Mouse (Mus musculus): Measurements from ENCODE around the gene Mpc1. TPM values are rescaled to one million over a fixed set of nuclear protein-coding genes. Genes with fewer than 3 reads are reported as not detected.
A peak's percentile ranks its signal among the peaks of the same experiment; 100 is the strongest.
"Not testable (repeated sequence)": the region's sequence is repeated elsewhere in the genome, so short reads cannot be mapped to it uniquely, and the experiment has no call there.

Mpc1 gene
- polyA plus RNA-seq, 1 experiment from 2014 or later: 77.0 TPM

GRCm38 (mm10) chr17:8254268-8254667 is 28.4 kb upstream of the Mpc1 start:
- Histone ChIP-seq H3K4me1 (no peaks in the 10 kb centered on the region), H3K4me3 (no peak overlapping the region), H3K9me3 (replicated peaks) (no peaks in the 10 kb centered on the region), H3K27me3 (ENCODE audit: low read depth, poor library complexity, severe bottlenecking) (no peaks in the 10 kb centered on the region), H3K36me3 (no peaks in the 10 kb centered on the region), H3K27ac (replicated peaks) (no peak overlapping the region)
- DNase-seq (ENCODE audit: low spot score): no peak

- 75% methylated on average over 3 of the region's 3 CpGs for WGBS
- no peak for DNase-seq (ENCODE audit: low spot score)
- Histone ChIP-seq H3K36me3 (no peaks in the 10 kb centered on the region), H3K9me3 (replicated peaks) (no peaks in the 10 kb centered on the region), H3K4me1 (no peaks in the 10 kb centered on the region), H3K4me3 (no peak overlapping the region), H3K27me3 (ENCODE audit: low read depth, poor library complexity, severe bottlenecking) (no peaks in the 10 kb centered on the region), H3K27ac (replicated peaks) (no peak overlapping the region)
Measured at GRCm38 (mm10) chr17:8254914-8255313, 27.8 kb upstream of the Mpc1 start.

- no peaks in the 10 kb centered on the region for H3K9me3 ChIP-seq (replicated peaks)
- 84% methylated on average over 6 of the region's 6 CpGs for WGBS
- no peak overlapping the region for H3K4me3 ChIP-seq
- DNase-seq (ENCODE audit: low spot score): no peak
- no peaks in the 10 kb centered on the region for H3K36me3 ChIP-seq
- no peaks in the 10 kb centered on the region for H3K27me3 ChIP-seq (ENCODE audit: low read depth, poor library complexity, severe bottlenecking)
- no peak overlapping the region for H3K27ac ChIP-seq (replicated peaks)
- no peaks in the 10 kb centered on the region for H3K4me1 ChIP-seq
Measured at GRCm38 (mm10) chr17:8255583-8255982, 27.1 kb upstream of the Mpc1 start.

- Histone ChIP-seq H3K4me3 (no peak overlapping the region), H3K9me3 (replicated peaks) (no peaks in the 10 kb centered on the region), H3K27ac (replicated peaks) (no peak overlapping the region), H3K27me3 (ENCODE audit: low read depth, poor library complexity, severe bottlenecking) (no peaks in the 10 kb centered on the region), H3K4me1 (no peaks in the 10 kb centered on the region), H3K36me3 (no peaks in the 10 kb centered on the region)
- whole genome bisulfite sequencing: 80% methylated on average over 8 of the region's 8 CpGs
- no peak for DNase-seq (ENCODE audit: low spot score)
Measured at GRCm38 (mm10) chr17:8256982-8257381, 25.7 kb upstream of the Mpc1 start.

GRCm38 (mm10) chr17:8264638-8265037 is 18.1 kb upstream of the Mpc1 start:
- not testable (repeated sequence) for H3K36me3 ChIP-seq; H3K27me3 ChIP-seq (ENCODE audit: low read depth, poor library complexity, severe bottlenecking); H3K4me1 ChIP-seq; H3K27ac ChIP-seq (replicated peaks); H3K4me3 ChIP-seq; H3K9me3 ChIP-seq (replicated peaks)
- DNase-seq (ENCODE audit: low spot score): peak; percentile 31
- 11% methylated on average over 7 of the region's 7 CpGs for WGBS

- H3K4me1 ChIP-seq: no peaks in the 10 kb centered on the region
- H3K9me3 ChIP-seq (replicated peaks): no peaks in the 10 kb centered on the region
- WGBS: 61% methylated on average over 6 of the region's 6 CpGs
- H3K27me3 ChIP-seq (ENCODE audit: low read depth, poor library complexity, severe bottlenecking): 0 out of 2 replicates have a peak, but pooled peaks cover 10% of the 10 kb centered on the region
- H3K4me3 ChIP-seq: no peak overlapping the region
- H3K27ac ChIP-seq (replicated peaks): no peak overlapping the region
- H3K36me3 ChIP-seq: no peaks in the 10 kb centered on the region
- DNase-seq (ENCODE audit: low spot score): no peak
Measured at GRCm38 (mm10) chr17:8272054-8272749, 10.5 kb upstream of the Mpc1 start.

- Histone ChIP-seq H3K27me3 (ENCODE audit: low read depth, poor library complexity, severe bottlenecking) (0 out of 2 replicates have a peak, but pooled peaks cover 10% of the 10 kb centered on the region), H3K4me1 (no peaks in the 10 kb centered on the region), H3K36me3 (no peaks in the 10 kb centered on the region), H3K27ac (replicated peaks) (no peak overlapping the region), H3K4me3 (no peak overlapping the region), H3K9me3 (replicated peaks) (no peaks in the 10 kb centered on the region)
- DNase-seq (ENCODE audit: low spot score): no peak
- 79% methylated on average over 6 of the region's 6 CpGs for WGBS
Measured at GRCm38 (mm10) chr17:8272951-8273350, 9.8 kb upstream of the Mpc1 start.

GRCm38 (mm10) chr17:8276071-8276470 is 6.6 kb upstream of the Mpc1 start:
- no peak for DNase-seq (ENCODE audit: low spot score)
- Histone ChIP-seq H3K4me1 (no peaks in the 10 kb centered on the region), H3K9me3 (replicated peaks) (no peaks in the 10 kb centered on the region), H3K4me3 (no peak overlapping the region), H3K36me3 (no peaks in the 10 kb centered on the region), H3K27me3 (ENCODE audit: low read depth, poor library complexity, severe bottlenecking) (0 out of 2 replicates have a peak, but pooled peaks cover 10% of the 10 kb centered on the region), H3K27ac (replicated peaks) (no peak overlapping the region)
- WGBS: 71% methylated on average over 4 of the region's 4 CpGs

GRCm38 (mm10) chr17:8276680-8277079 is 6.0 kb upstream of the Mpc1 start:
- 0 out of 2 replicates have a peak, but pooled peaks cover 10% of the 10 kb centered on the region for H3K27me3 ChIP-seq (ENCODE audit: low read depth, poor library complexity, severe bottlenecking)
- no peak overlapping the region for H3K27ac ChIP-seq (replicated peaks)
- H3K36me3 ChIP-seq: no peaks in the 10 kb centered on the region
- no peak for DNase-seq (ENCODE audit: low spot score)
- H3K4me1 ChIP-seq: no peaks in the 10 kb centered on the region
- no peaks in the 10 kb centered on the region for H3K9me3 ChIP-seq (replicated peaks)
- H3K4me3 ChIP-seq: no peak overlapping the region
- 82% methylated on average over 7 of the region's 7 CpGs for WGBS

- Histone ChIP-seq H3K27me3 (ENCODE audit: low read depth, poor library complexity, severe bottlenecking) (0 out of 2 replicates have a peak, but pooled peaks cover 10% of the 10 kb centered on the region), H3K36me3 (no peaks in the 10 kb centered on the region), H3K9me3 (replicated peaks) (no peaks in the 10 kb centered on the region), H3K4me1 (no peaks in the 10 kb centered on the region), H3K4me3 (no peak overlapping the region), H3K27ac (replicated peaks) (no peak overlapping the region)
- 86% methylated on average over 3 of the region's 3 CpGs for WGBS
- DNase-seq (ENCODE audit: low spot score): no peak
Measured at GRCm38 (mm10) chr17:8277266-8277665, 5.4 kb upstream of the Mpc1 start.

- Histone ChIP-seq H3K4me1 (peaks cover 10% of the 10 kb centered on the region), H3K4me3 (no peak overlapping the region), H3K9me3 (replicated peaks) (no peaks in the 10 kb centered on the region), H3K27ac (replicated peaks) (no peak overlapping the region), H3K27me3 (ENCODE audit: low read depth, poor library complexity, severe bottlenecking) (0 out of 2 replicates have a peak, but pooled peaks cover 10% of the 10 kb centered on the region), H3K36me3 (no peaks in the 10 kb centered on the region)
- WGBS: 69% methylated on average over 3 of the region's 3 CpGs
- DNase-seq (ENCODE audit: low spot score): no peak
Measured at GRCm38 (mm10) chr17:8278356-8278755, 4.3 kb upstream of the Mpc1 start.

- peak overlapping the region; percentile 87 for H3K4me3 ChIP-seq
- H3K27me3 ChIP-seq (ENCODE audit: low read depth, poor library complexity, severe bottlenecking): peaks cover 21% of the 10 kb centered on the region
- H3K36me3 ChIP-seq: no peaks in the 10 kb centered on the region
- H3K4me1 ChIP-seq: peaks cover 26% of the 10 kb centered on the region
- DNase-seq (ENCODE audit: low spot score): peak; percentile 95
- H3K9me3 ChIP-seq (replicated peaks): no peaks in the 10 kb centered on the region
- H3K27ac ChIP-seq (replicated peaks): peak overlapping the region; percentile 92
- under 1% methylated on average over 77 of the region's 77 CpGs for WGBS
Measured at GRCm38 (mm10) chr17:8283526-8284253, 986 bp downstream of the Mpc1 start.

- Histone ChIP-seq H3K4me3 (peak overlapping the region; percentile 87), H3K27ac (replicated peaks) (peak overlapping the region; percentile 92), H3K9me3 (replicated peaks) (no peaks in the 10 kb centered on the region), H3K36me3 (no peaks in the 10 kb centered on the region), H3K4me1 (peaks cover 26% of the 10 kb centered on the region), H3K27me3 (ENCODE audit: low read depth, poor library complexity, severe bottlenecking) (peaks cover 21% of the 10 kb centered on the region)
- WGBS: 1% methylated on average over 32 of the region's 32 CpGs
- DNase-seq (ENCODE audit: low spot score): peak; percentile 26
Measured at GRCm38 (mm10) chr17:8284254-8284661, 1.6 kb downstream of the Mpc1 start.

All from midbrain, embryonic 10.5 days (tissue).